Mouse (Mus musculus) layer of hippocampus, adult 18-20 months (tissue): ENCODE results near the gene Ndufb5. TPM values are rescaled to one million over a fixed set of nuclear protein-coding genes. Genes with fewer than 3 reads are reported as not detected.
"Not testable (repeated sequence)": the region's sequence is repeated elsewhere in the genome, so short reads cannot be mapped to it uniquely, and the experiment has no call there.

Experiments used
- DNase-seq, 2 experiments: peaks; one replicate each; pipeline ENCODE4 v3.0.0; 2022; ENCODE audit warnings: low spot score in 2 of 2
- long read RNA-seq: library from polyadenylated mRNA; stranded (forward); transcript quantifications from one replicate; pipeline ENCODE4 v2.0.0, GENCODE M21; 2021
- total RNA-seq, 2 experiments: library from RNA; stranded (reverse); gene quantifications; 2 replicates each; pipeline ENCODE4 v1.2.3; 2021

Gene Ndufb5
- 100 to 1,000 TPM; 181 to 187 TPM for total RNA-seq
- long read RNA-seq, transcript Ndufb5-204 (6 exons, 1,079 nt), result major isoform, 76 of 79 reads
- long read RNA-seq, partial matches to known transcripts, result 1 of 79 reads
- long read RNA-seq, other reads (novel, unspliced or antisense), result 2 of 79 reads

DNA sequence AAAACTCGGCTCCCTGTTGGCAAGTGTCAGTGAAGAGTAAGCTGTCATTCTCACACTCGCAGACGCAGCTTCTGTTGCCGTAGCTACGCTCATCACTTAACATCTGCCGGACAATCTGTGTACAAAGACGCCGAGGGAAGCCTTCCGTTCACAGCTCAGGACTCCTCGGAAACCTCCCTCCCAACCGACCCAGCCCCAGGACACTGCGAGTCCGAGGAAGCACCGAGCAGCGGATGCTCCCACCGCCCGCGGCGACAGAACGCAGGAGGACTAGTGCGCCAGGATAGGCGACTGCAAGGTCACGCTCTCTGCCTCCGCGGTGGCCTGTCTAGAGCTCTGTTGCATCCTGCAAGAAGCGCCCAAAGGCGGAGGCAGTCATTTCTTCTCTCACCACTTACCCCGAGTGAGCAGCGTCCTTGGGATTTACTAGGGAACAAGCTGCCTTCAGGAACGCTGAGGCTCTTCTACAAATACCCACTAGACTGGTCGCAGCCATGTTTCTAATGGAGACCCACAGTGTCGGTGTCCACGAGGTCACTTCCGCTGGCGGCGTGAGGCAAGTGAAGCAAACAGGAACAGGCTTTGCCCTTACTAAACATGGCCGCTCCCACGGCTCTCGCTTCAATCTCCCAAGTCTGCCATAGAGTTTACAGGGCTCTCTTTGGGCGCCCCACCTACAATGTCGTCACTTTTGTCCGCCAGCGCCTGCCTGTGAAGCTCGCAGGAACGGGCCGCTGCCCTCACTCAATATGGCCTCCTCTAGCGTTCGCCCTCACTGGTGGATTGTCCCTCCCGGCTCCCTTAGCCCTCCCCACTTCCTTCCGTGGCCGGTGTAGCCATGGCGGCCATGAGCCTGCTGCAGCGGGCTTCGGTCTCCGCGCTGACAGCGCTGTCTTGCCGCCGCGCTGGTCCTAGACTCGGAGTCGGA lies at the start of gene Ndufb5:
Gene Ndufb5 (plus strand): TSS at position 747 of the 928 bp plus-strand sequence.
- DNase-seq, result peak; percentile 99 to 100

DNA sequence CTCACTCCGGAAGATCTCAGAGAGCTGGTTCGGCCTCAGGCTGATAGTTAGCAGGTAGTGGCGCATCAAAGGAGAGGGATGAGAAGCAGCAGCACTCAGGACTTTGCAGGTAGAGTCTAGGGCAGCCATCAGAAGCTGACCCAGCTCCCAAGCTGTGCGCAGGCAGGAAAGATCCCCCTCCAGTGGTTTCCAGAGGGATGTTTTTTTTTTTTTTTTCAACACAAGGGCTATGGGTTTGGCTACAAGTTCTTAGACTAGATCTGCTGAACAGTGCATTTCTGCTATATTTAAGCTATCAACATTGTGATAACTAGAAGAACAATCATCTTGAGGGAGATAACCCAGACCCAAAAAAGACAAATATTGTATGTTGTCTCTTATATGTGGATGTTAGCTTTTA lies 49.6 kb upstream of the Ndufb5 start:
- no peak for DNase-seq

DNA sequence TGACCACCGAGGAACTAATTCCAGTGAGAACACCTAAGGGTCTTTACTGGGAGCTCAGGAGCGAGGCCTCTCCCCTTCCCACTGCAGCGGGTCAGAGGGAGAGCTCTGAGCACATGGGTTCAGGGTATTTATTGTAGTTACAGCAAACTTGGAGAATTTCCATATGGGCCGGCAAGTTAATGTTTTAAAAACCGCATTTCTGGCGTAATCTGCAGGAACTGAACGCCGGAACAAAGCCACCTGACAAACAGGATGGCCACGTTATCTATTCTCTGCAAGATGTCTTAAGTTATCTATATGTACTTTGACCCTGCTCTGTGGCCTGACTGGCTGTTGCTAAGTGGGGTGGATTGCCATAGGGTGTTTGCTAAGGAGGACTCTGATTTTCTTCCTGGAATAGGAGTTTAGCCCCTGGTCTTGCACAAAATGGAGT lies 47.2 kb upstream of the Ndufb5 start:
- DNase-seq, result no peak

- DNase-seq, result no peak
Measured at GRCm38 (mm10) chr3:32690008-32690407, 46.8 kb upstream of the Ndufb5 start.

DNA sequence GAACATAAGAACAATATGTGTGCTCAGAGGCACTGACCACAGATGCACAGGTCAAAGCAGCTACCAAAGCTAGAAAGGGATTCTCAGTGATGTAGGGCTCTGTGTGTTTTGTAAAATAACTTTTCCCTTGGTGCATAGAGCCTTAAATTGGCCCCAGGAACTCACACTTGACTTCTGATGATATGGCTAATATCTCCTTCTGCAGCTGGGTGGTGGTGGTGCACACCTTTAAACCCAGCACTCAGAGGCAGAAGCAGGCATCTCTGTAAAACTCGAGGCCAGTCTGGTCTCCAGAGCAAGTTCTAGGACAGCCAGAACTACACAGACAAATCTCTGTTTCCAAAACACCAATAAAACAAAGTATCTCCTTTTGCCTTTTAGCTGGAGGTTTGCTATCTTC lies 45.9 kb upstream of the Ndufb5 start:
- DNase-seq, result no peak

DNA sequence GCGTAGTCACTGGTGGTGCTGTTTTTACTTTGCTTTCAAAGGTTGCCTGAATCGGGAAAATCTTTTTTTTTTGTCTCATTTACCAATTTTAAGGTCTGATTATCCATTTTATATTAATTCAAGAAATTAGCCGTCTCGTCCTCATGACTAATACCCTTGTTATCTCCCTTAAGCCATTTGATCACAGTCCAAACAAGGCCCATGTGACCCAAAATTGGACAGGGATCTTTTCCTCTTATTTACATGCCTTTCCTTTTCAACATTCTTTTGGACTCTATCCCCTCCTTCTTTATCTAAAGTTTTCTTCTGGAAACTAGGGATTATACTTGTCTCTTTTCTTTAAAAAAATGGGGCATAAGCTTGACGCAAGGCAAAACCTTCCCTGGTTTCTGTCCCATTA lies 44.9 kb upstream of the Ndufb5 start:
- no peak for DNase-seq

DNA sequence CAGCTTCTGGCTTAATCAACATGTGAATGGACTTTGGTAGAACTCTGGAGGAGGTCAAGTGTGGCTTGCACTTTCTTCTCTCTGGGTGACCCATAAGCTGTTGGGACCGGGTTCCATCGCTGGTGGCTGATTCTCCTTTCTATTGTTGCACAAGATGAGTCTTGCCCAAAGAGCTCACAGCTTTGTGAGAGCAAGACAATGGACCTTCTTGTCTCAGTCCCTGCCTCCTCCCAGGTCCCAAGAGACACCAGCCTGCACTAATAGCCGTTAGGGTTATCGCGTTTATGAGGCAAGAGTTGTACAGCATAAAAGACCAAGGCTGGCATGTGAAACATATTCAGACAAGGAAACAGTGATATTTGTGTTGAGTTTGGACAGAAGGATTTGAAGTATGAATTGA lies 42.6 kb upstream of the Ndufb5 start:
- no peak for DNase-seq

DNA sequence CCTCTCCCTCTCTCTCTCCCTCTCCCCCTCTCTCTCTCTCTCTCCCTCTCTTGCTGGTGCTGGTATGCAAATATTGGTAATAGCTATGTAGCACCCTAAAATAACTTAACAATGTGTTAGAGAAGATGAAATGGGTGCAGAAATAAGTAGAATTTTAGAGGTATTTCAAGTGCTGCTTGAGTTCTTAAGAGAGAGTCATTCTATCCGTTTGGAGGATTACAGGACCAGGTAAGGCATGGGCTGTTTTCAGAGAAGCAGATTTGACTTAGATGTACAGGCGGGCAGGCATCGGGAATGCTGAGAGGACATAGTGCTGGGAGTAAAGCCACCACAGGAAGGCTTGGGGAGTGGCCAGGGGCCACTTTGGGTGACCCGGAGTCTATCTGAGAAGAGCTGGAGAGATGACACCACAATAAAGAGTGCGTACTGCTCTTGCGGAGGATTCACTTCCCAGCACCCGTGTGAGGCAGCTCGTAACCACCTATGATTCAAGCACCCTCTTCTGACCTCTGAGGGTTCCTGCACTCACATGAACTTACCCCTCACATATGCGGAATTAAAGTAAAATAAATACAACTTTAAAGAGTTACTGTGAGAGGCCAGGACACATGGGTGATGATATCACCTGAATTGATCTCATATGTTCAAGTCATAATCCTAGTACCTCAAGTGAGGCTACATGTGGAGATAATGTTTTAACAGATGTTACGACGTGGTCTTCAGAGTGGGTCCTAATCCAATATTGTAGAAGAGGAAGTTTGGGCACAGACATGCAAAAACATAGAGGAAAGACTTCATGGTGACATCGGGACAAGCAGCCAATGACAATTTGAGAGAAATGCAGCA lies 41.8 kb upstream of the Ndufb5 start:
- no peak for DNase-seq

DNA sequence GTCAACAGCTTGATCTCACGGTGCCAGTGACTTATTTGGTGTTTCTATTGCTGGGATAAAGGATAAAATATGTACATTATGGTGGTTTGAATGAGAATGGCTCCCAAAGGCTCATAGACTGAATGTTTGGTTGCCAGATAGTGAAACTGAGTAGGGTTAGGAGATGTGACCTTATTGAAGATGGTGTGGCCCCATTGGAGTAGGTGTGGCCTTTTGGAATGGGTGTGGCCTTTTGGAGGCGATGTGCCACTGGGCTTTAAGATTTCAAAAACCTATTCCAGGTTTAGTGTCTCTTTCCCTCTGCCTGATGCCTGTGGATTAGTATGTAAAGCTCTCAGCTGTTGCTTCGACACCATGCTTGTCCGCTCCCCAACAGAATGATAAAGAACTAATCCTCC lies 41.2 kb upstream of the Ndufb5 start:
- DNase-seq, result no peak

- peak; percentile 88 to 99 for DNase-seq
Measured at GRCm38 (mm10) chr3:32698228-32698863, 38.4 kb upstream of the Ndufb5 start.

- DNase-seq, result not testable (repeated sequence)
Measured at GRCm38 (mm10) chr3:32704021-32704420, 32.8 kb upstream of the Ndufb5 start.

- not testable (repeated sequence) for DNase-seq
Measured at GRCm38 (mm10) chr3:32704632-32705031, 32.2 kb upstream of the Ndufb5 start.

GRCm38 (mm10) chr3:32705647-32706348 lies 31.0 kb upstream of the Ndufb5 start, which contains the start of gene Actl6a:
Gene Actl6a, plus strand, starts transcription at chr3:32706298.
- not testable (repeated sequence) for DNase-seq

DNA sequence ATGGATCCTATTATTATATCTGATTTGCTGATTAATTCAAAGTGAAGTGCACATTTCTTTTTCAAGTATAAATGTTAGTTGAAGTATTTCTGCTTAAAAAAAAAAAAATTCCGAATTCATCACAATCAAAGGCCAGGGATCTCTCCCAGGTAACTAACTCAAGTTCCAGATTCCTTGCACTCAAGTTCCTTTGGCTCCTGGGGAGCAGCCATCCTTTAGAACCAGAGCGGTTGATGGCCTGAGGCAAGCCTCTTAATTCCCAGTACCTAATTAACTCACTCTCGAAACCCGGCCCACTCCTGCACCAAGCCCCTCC lies 28.8 kb upstream of the Ndufb5 start:
- DNase-seq, result no peak

DNA sequence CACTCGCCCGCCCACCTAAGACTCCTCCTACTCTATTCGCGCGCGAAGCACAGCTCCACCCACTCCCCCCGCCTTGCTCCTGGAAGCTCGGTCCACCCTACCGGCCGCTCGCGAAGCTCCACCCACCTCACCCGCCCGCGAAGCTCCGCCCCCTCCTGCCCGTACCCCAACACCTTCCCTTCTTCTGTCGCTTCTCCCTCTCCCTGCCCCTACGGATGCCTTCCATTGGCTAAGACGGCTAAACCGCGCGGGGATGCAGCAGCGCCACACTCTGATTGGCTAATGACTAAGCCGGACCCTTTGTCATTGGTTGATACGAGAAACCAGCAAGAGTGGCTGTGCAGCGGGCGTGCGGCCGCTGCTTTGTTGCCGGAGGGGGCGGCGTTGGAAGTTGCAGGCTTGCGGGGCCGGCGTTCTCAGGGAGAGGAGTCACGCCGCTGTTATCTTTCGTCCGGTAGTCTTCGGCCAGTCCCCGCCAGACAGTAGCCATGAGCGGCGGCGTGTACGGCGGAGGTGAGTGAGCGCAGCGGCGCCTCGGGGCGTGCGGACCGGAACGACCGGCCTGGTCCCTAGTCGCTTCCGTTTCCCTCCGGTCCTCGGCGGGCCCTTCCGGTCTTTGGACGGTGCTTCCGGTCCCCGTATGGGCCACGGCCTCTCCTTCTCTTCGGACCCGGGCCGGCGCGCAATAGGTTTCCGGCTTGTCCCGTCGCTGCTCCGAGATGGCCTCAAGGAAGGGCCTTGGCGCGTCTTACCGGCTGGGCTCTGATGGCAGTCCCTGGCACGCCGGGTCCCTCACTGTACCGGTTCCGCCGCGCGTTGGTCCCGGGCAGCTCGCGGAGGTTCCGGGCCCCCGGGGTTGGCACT lies 28.2 kb upstream of the Ndufb5 start:
- peak; percentile 95 to 97 for DNase-seq

GRCm38 (mm10) chr3:32709388-32709787 lies 27.4 kb upstream of the Ndufb5 start:
- DNase-seq, result no peak

GRCm38 (mm10) chr3:32713711-32714110 lies 23.1 kb upstream of the Ndufb5 start:
- no peak for DNase-seq

DNA sequence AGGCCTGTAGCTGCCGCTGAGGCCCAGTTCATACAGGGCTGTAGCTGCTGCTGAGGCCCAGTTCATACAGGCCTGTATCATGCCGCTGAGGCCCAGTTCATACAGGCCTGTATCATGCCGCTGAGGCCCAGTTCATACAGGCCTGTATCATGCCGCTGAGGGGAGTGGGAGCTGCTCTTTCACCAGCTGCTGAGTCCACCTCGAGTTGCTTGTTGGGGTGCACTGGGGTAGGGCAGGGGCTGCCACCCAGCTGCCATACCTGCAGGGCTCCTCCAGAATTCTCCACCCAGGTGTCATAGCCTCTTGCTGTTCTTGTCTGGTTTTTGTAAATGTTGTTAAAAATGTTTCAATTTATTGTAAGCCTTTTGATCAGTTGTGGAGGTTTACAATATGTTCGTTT lies 19.4 kb upstream of the Ndufb5 start:
- DNase-seq, result not testable (repeated sequence)

DNA sequence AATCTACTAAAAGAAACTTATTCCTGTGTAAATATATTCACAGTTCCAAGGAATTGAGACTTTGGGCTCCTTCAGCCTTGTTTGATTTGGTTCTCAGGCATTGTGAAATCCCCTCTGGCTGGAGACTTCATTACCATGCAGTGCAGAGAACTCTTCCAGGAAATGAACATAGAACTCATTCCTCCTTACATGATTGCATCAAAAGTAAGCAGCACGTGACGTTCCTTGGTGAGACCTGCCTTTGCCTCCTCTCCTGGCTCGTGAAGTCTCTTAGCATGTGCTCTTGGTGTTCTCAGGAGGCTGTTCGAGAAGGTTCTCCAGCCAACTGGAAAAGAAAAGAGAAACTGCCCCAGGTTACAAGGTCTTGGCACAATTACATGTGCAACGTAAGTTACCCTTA lies 18.5 kb upstream of the Ndufb5 start:
- DNase-seq, result no peak

DNA sequence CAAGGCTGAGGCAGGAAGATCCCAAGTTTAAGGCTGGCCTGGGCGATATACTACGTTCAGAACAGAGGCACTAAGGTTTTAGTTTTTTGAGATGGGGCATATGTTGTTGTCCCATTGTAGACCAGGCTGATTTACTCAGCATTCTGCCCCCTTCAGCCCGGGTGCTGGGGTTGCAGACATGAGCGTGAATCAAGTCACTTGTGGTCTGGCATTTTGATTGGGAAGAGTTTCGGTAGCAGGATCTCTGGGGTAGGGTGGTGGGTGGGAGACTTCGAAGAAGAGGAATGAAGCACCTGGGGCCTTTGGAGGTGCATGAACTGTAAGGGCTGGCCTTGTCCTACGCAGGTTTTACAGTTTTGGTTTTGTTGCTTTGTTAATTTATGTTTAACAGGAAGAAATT lies 12.6 kb upstream of the Ndufb5 start:
- DNase-seq, result no peak
